Mouse (Mus musculus) liver, adult 2 months (tissue): Measurements from ENCODE around the gene Comt. TPM values are rescaled to one million over a fixed set of nuclear protein-coding genes. Genes with fewer than 3 reads are reported as not detected.

Experiments used
- DNase-seq: peaks from one replicate; pipeline ENCODE4 v3.0.0-alpha.2; 2011; ENCODE audit warnings: low read depth, low spot score; ENCODE audit errors: extremely low read depth
- H3K27ac ChIP-seq: fragments of 200-500 bp; replicated peaks from 2 replicates; pipeline ENCODE4 v1.5.1; 2012; ENCODE audit warnings: low read depth, mild to moderate bottlenecking, control low read depth, inconsistent platforms, low read length; ENCODE audit not compliant: insufficient read depth
- H3K27me3 ChIP-seq: fragments of 200-500 bp; 2 replicates; pipeline ENCODE4 v1.6.1; 2012; ENCODE audit warnings: mild to moderate bottlenecking, moderate library complexity, low read length, inconsistent platforms; ENCODE audit not compliant: control insufficient read depth, insufficient read depth
- H3K36me3 ChIP-seq: fragments of 200-500 bp; 2 replicates; pipeline ENCODE4 v1.6.1; 2012; ENCODE audit warnings: low read length, inconsistent platforms; ENCODE audit not compliant: control insufficient read depth, insufficient read depth
- H3K4me1 ChIP-seq: fragments of 200-500 bp; 2 replicates; pipeline ENCODE4 v1.6.1; 2011; ENCODE audit warnings: low read length; ENCODE audit not compliant: control insufficient read depth, insufficient read depth
- H3K4me3 ChIP-seq: fragments of 200-500 bp; 2 replicates; pipeline ENCODE4 v1.5.1; 2011; ENCODE audit warnings: low read depth, mild to moderate bottlenecking, control low read depth, low read length, moderate library complexity; ENCODE audit not compliant: insufficient read depth
- H3K79me2 ChIP-seq: fragments of 200-500 bp; 2 replicates; pipeline ENCODE4 v1.6.1; 2012; ENCODE audit warnings: inconsistent platforms, mild to moderate bottlenecking, low read length, moderate library complexity; ENCODE audit not compliant: control insufficient read depth, insufficient read depth
- H3K9ac ChIP-seq: fragments of 200-500 bp; 2 replicates; pipeline ENCODE4 v1.6.1; 2012; ENCODE audit warnings: low read depth, mild to moderate bottlenecking, control low read depth, inconsistent platforms, low read length
- CTCF ChIP-seq: fragments of 200-500 bp; IDR thresholded peaks from 2 replicates; pipeline ENCODE4 v1.5.1; 2011; ENCODE audit warnings: low read depth, low read length, control low read depth
- POLR2A ChIP-seq: fragments of 200-500 bp; IDR thresholded peaks from 2 replicates; pipeline ENCODE4 v1.6.1; 2011; ENCODE audit warnings: low read length, control low read depth; ENCODE audit not compliant: insufficient read depth; ENCODE audit errors: extremely low read depth
- WGBS: fragments of 180-500 bp; shearing (Covaris S2); methylation state at CpG from one replicate; pipeline ENCODE4 v1.1.7; 2018; 5-methylcytosine and 5-hydroxymethylcytosine counted together
- polyA plus RNA-seq: library from polyadenylated mRNA; depleted of rRNA; stranded (reverse); fragments of >200 nt; gene quantifications from 2 replicates; pipeline ENCODE4 v1.2.3, GENCODE M21; 2012
- total RNA-seq: library from RNA; depleted of rRNA; stranded (reverse); fragments of >200 nt; gene quantifications from 2 replicates; pipeline ENCODE4 v1.2.3, GENCODE M21; 2014

Gene Comt
- total and polyA plus RNA-seq, 2 experiments: 538 to 1,223 TPM

DNA sequence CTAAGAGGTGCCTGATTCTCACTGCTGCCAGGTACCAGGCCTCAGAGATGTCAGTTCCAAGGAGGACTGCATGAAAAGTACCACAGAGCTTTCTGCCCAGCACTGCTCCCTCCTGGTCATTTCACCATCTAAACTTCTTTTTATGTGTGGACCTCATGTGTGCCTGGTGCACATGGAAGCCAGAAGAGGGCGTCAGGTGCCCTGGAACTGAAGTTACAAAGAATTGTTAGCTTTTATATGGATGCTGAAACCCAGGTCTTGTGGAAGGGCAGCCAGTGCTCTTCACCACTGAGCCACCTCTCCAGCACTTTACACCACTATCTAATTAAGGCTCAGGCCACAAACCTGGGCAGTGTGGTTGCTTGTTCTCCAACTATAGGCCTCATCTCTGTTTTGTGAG lies 44.2 kb upstream of the Comt start:
- no peak overlapping the region for H3K27ac ChIP-seq
- peaks cover 10% of the 10 kb centered on the region; the same call in 1 of the 2 replicates for H3K36me3 ChIP-seq
- TF ChIP-seq POLR2A: no peak
- no peak; the same call in 1 of the 2 replicates for TF ChIP-seq CTCF
- no peaks in the 10 kb centered on the region for H3K79me2 ChIP-seq
- H3K9ac ChIP-seq: no peak overlapping the region
- no peaks in the 10 kb centered on the region for H3K4me1 ChIP-seq
- DNase-seq: no peak
- H3K27me3 ChIP-seq: no peaks in the 10 kb centered on the region
- WGBS: 76% methylated on average over 1 of the region's 1 CpGs
- no peak overlapping the region for H3K4me3 ChIP-seq

DNA sequence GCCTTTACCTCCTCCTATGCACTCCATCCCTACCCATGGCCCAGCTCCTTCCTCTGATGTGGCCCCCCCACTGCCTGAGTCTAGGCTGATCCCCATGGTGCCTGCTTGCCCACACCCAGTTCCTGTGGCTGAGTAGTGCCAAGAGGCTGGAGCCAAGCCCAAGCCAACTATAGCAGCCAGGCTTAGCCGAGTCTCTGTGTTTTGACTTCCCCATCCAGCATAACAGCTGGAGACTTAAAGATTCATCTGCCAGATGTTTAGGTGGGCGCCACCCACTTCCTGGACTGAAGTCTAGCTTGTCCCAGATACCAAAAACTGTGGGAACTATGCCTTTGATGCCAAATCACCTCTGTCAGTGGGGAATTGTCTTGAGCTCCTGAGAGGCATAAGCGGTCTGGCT lies 37.6 kb upstream of the Comt start:
- H3K27me3 ChIP-seq: no peaks in the 10 kb centered on the region
- TF ChIP-seq CTCF (no peak), POLR2A (no peak)
- H3K27ac ChIP-seq: no peak overlapping the region
- H3K4me3 ChIP-seq: no peak overlapping the region
- H3K4me1 ChIP-seq: no peaks in the 10 kb centered on the region
- no peaks in the 10 kb centered on the region for H3K79me2 ChIP-seq
- 88% methylated on average over 3 of the region's 3 CpGs for WGBS
- no peak for DNase-seq
- H3K9ac ChIP-seq: no peak overlapping the region
- peaks cover 2% of the 10 kb centered on the region; the same call in 1 of the 2 replicates for H3K36me3 ChIP-seq

DNA sequence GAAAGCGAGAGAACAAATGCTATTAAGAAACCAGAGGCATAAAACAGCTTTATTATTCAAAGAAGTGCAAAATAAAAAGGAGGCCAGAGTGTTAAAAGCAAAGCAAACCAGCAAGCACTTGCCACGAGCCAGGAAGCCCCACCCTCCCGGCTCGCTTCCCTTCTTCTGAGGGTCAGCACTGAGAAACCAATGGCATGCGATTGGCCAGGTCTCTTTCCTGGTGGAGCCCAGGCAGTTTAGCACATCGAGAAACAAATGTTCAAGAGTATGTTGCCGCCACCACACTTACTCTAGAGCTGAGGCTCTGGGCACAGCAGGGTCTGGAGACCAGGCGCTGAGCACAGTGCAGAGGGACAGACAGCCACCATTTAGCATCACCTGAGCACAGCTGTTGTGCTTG lies 35.9 kb upstream of the Comt start:
- WGBS: 79% methylated on average over 8 of the region's 8 CpGs
- H3K9ac ChIP-seq: no peak overlapping the region
- no peaks in the 10 kb centered on the region for H3K4me1 ChIP-seq
- H3K27ac ChIP-seq: no peak overlapping the region
- no peak for DNase-seq
- H3K27me3 ChIP-seq: no peaks in the 10 kb centered on the region
- no peak overlapping the region for H3K4me3 ChIP-seq
- no peaks in the 10 kb centered on the region; the same call in 1 of the 2 replicates for H3K36me3 ChIP-seq
- H3K79me2 ChIP-seq: no peaks in the 10 kb centered on the region
- TF ChIP-seq CTCF (no peak), POLR2A (no peak)

DNA sequence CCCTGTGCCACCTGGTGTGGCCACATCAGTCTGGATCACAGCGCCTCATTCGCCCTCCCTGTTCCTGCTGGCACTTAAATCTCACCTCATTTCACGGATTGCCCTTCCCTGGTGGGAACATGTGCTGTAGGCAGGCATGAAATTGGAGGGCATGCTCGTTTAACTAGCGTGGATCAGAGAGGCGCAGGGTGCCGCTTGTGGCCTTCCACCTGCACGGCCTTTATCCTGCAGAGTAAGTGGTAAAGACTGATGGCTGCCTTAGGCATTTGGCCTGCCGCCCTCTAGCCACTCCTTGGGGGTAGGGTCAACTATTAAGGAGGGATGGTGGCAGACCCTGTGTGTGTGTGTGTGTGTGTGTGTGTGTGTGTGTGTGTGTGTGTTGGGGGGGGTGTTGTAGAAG lies 35.4 kb upstream of the Comt start:
- Histone ChIP-seq H3K4me1 (no peaks in the 10 kb centered on the region), H3K79me2 (no peaks in the 10 kb centered on the region), H3K4me3 (no peak overlapping the region), H3K27ac (no peak overlapping the region), H3K27me3 (no peaks in the 10 kb centered on the region), H3K9ac (no peak overlapping the region), H3K36me3 (peaks cover 5% of the 10 kb centered on the region; the same call in 1 of the 2 replicates)
- DNase-seq: no peak
- 95% methylated on average over 9 of the region's 9 CpGs for WGBS
- TF ChIP-seq POLR2A (no peak), CTCF (no peak)

DNA sequence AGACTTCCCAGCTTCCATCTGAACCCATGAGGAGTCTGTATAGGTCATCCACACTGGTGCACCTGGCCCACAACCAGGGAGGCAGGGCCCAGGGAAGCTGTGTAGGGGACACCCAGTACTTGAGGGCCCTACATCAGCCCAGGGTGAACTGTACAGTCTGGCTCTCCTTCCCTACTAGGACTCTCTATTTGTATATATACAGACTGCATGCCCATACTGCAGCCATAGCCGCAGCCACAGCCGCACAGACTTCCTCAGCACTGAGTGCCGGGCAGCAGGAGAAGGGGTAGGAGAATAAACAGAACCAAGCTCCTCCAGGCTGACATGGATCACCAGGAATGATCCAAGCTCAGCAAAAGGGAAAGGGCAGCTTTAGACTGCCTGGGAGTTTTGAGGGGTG lies 34.2 kb upstream of the Comt start:
- H3K79me2 ChIP-seq: no peaks in the 10 kb centered on the region
- no peaks in the 10 kb centered on the region for H3K27me3 ChIP-seq
- WGBS: 96% methylated on average over 3 of the region's 3 CpGs
- H3K27ac ChIP-seq: no peak overlapping the region
- no peaks in the 10 kb centered on the region for H3K4me1 ChIP-seq
- no peak overlapping the region for H3K9ac ChIP-seq
- no peak overlapping the region for H3K4me3 ChIP-seq
- DNase-seq: no peak
- TF ChIP-seq CTCF (no peak), POLR2A (no peak)
- H3K36me3 ChIP-seq: peaks cover 12% of the 10 kb centered on the region

DNA sequence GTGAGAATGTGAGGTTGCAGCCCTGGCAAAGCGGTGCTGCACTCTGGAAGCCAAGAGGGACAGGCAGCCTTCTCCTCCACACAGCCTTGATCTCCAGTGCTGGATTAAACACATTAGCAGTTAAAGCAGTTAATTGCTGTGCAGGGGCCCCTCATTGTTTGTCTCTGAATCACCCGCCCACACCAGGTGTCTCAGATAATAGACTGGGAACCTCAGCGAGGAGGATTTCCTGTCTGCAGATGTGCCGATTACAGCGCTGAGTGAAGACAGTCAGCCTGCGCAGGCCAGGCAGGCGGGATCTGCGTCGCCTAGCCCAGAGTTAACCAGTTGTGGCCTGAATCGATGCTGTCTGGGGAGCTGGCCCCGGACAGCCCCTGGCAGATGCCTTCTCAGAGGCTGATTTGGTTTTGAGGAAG lies 33.3 kb upstream of the Comt start:
- no peak overlapping the region for H3K9ac ChIP-seq
- no peak for DNase-seq
- no peak overlapping the region for H3K4me3 ChIP-seq
- H3K79me2 ChIP-seq: no peaks in the 10 kb centered on the region
- H3K4me1 ChIP-seq: no peaks in the 10 kb centered on the region
- no peaks in the 10 kb centered on the region for H3K27me3 ChIP-seq
- no peak overlapping the region for H3K27ac ChIP-seq
- TF ChIP-seq CTCF (no peak), POLR2A (no peak)
- H3K36me3 ChIP-seq: peaks cover 12% of the 10 kb centered on the region
- 76% methylated on average over 11 of the region's 11 CpGs for WGBS
